Mouse (Mus musculus) hindbrain, embryonic 15.5 days (tissue): ENCODE data around the gene Haus4. TPM values are rescaled to one million over a fixed set of nuclear protein-coding genes. Genes with fewer than 3 reads are reported as not detected.

Source experiments
- ATAC-seq: fragments of 200-750 bp; cut with Nextera tagmentation; 2 replicates; pipeline ENCODE4 v1.8.0; 2017; ENCODE audit warnings: low read depth, moderate number of reproducible peaks, moderate TSS enrichment; ENCODE audit not compliant: low FRiP score
- H3K27ac ChIP-seq: fragments of 300-500 bp; sonication (generic); replicated peaks from 2 replicates; pipeline ENCODE4 v1.5.1; 2015; ENCODE audit warnings: mild to moderate bottlenecking, inconsistent platforms
- H3K27me3 ChIP-seq: fragments of 300-500 bp; sonication (generic); 2 replicates; pipeline ENCODE4 v1.6.1; 2015; ENCODE audit warnings: control low read depth, inconsistent platforms
- H3K36me3 ChIP-seq: fragments of 300-500 bp; sonication (generic); 2 replicates; pipeline ENCODE4 v1.6.1; 2015; ENCODE audit warnings: control low read depth, inconsistent platforms
- H3K4me1 ChIP-seq: fragments of 300-500 bp; sonication (generic); replicated peaks from 2 replicates; pipeline ENCODE4 v1.6.1; 2015; ENCODE audit warnings: control low read depth, inconsistent platforms
- H3K4me2 ChIP-seq: fragments of 300-500 bp; sonication (generic); 2 replicates; pipeline ENCODE4 v1.6.1; 2015; ENCODE audit warnings: moderate library complexity, mild to moderate bottlenecking, inconsistent platforms
- H3K4me3 ChIP-seq: fragments of 300-500 bp; sonication (generic); 2 replicates; pipeline ENCODE4 v1.5.1; 2015; ENCODE audit warnings: mild to moderate bottlenecking, inconsistent platforms
- H3K9ac ChIP-seq: fragments of 300-500 bp; sonication (generic); 2 replicates; pipeline ENCODE4 v1.6.1; 2015; ENCODE audit warnings: inconsistent platforms
- H3K9me3 ChIP-seq: fragments of 300-500 bp; sonication (generic); 2 replicates; pipeline ENCODE4 v1.6.1; 2016; ENCODE audit warnings: control low read depth, inconsistent platforms
- WGBS: fragments of 180-500 bp; shearing (Covaris S2); methylation state at CpG from one replicate; pipeline ENCODE4 v1.1.7; 2015; 5-methylcytosine and 5-hydroxymethylcytosine counted together
- polyA plus RNA-seq: library from polyadenylated mRNA; unstranded; fragments of >200 nt; fragmentation: Nextera tagmentation; extraction: Ambion mirVana; gene quantifications from 2 replicates; pipeline ENCODE4 v1.2.1, GENCODE M21; 2015

The Haus4 gene
- polyA plus RNA-seq, 1 experiment from 2014 or later, result 19.0 TPM

DNA sequence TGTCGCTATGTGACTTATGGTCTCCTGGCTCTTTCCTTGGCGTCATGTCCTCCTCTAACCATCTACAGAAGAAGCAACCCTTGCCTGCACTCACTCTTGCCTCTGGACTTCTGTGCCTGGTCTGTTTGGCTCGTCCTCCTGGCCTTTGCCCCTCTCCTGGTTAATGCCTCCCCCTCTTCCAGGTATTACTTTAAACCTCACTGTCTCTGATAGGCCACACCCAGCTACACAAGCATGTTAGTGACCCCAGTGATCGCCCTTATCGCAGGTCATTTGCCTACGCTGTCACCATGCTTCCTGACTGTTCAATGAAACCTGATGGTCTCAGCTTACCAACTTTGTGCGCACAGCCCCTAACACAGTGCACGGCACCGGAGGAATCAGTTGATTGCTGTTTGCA lies 28.1 kb upstream of the Haus4 start:
- no peak for ATAC-seq
- 0 out of 2 replicates have a peak, but pooled peaks cover 8% of the 10 kb centered on the region for H3K36me3 ChIP-seq
- no peak overlapping the region for H3K9ac ChIP-seq
- H3K4me1 ChIP-seq, result peaks cover 10% of the 10 kb centered on the region
- peaks cover 5% of the 10 kb centered on the region; the same call in 1 of the 2 replicates for H3K27me3 ChIP-seq
- no peak overlapping the region for H3K4me3 ChIP-seq
- WGBS, result 95% methylated on average over 9 of the region's 9 CpGs
- H3K9me3 ChIP-seq, result no peaks in the 10 kb centered on the region
- H3K4me2 ChIP-seq, result no peak overlapping the region
- H3K27ac ChIP-seq, result no peak overlapping the region

DNA sequence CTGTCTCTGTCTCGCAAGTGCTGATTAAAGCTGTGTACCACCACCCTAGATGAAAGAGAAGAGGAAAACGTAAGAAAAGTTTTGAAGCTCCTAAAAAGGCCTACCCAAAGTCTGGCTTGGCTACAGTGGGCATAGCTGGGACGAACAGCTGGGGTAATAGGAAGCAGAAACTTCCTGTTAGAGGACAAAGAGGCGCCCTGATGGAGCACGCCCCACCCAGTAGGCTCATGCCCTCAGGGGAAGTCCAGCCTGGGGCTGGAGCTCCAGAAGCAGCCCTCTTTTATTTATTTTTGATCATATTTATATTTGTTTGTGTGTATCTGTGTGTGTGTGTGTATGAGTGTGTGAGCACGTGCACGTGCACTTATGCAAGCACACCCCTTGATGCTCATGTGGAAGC lies 25.2 kb upstream of the Haus4 start:
- ATAC-seq, result no peak
- Histone ChIP-seq H3K9me3 (no peaks in the 10 kb centered on the region), H3K27ac (no peak overlapping the region)

DNA sequence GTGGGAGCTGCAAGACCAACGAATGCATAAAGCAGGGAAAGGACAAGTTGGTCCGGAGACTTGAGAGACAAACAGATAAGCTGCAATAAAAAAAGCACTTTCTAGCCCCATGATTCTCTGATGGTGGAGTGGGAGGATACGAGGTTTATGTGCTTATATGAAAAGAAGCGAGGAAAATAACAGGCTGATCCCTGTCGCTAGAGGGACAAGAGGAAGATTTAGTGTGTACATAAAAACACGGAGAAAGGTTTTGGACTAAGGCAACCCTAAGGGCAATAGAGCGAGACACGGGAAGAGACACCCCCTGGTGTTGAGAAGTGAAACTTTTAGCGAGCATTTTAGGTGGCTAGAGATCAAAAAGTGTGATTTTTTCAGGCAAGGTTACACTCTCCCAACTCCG lies 23.6 kb upstream of the Haus4 start:
- peak overlapping the region; percentile 81 for H3K4me2 ChIP-seq
- peak; percentile 21; the same call in 1 of the 2 replicates for ATAC-seq

More for the DNA sequence above, 25.2 kb upstream of the Haus4 start:
- Histone ChIP-seq H3K9ac (no peak overlapping the region), H3K4me3 (no peak overlapping the region), H3K36me3 (0 out of 2 replicates have a peak, but pooled peaks cover 7% of the 10 kb centered on the region), H3K27me3 (peaks cover 17% of the 10 kb centered on the region), H3K4me1 (peaks cover 33% of the 10 kb centered on the region), H3K4me2 (no peak overlapping the region)
- WGBS, result 88% methylated on average over 7 of the region's 7 CpGs

DNA sequence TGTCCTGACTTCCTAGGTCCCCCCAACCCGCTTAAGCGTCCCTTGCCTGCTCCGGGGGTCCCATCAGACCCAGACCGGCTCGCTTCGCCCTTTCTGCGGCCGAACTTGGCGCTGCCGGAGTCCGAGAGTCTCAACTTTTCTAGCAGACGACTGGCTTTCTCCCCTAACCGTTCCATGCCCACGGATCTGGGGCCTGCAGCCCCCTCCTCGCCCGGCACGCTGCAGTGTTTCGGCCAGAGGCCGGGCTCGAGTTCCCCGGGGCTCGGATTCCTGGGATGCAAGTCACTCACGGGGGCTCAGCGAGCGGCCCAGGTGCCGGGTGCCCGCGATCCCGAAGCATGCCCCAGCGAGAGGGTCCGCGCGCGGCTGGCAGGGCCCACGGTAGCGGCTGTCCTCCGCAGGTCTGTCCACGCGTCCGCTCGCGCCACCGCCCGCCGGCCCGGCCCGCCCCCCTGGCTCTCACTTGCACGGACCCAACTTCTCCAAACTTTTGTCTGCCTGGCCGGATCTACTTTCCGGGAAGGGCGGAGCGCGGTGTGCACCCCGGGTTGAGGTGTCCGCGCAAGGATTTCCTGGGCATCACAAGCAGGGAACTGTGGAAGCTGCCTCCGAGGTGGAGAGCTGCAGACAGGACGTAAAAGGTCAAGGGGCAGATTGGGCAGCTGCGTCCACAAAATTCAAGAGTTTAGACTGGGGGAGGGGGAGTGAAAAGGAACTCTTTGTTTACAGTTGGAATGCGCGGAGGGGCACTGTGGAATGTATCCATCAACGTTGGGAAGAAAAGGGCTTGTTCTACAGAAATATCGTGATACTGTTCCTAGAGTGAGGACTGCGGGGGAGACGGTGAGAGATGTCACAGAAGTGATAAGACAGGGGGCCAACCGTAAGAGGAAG lies 22.9 kb upstream of the Haus4 start, which contains the start of gene Ajuba:
Gene Ajuba, minus strand, starts transcription at position 470 of the 894 bp plus-strand sequence.
- Histone ChIP-seq H3K4me3 (peak within 1 kb of the TSS; percentile 51), H3K4me2 (peak within 1 kb of the TSS; percentile 81), H3K27ac (peak within 1 kb of the TSS; percentile 73), H3K27me3 (peaks cover 34% of the 10 kb centered on the region), H3K36me3 (no peaks in the 10 kb centered on the region), H3K9me3 (no peaks in the 10 kb centered on the region), H3K9ac (peak within 1 kb of the TSS; percentile 49), H3K4me1 (peaks cover 55% of the 10 kb centered on the region)
- WGBS, result under 1% methylated on average over 59 of the region's 66 CpGs
- ATAC-seq, result peak; percentile 78

More for the DNA sequence above, 23.6 kb upstream of the Haus4 start:
- H3K4me3 ChIP-seq, result peak overlapping the region; percentile 51
- peaks cover 32% of the 10 kb centered on the region for H3K27me3 ChIP-seq
- peak overlapping the region; percentile 20; the same call in 1 of the 2 replicates for H3K9ac ChIP-seq
- peak overlapping the region; percentile 73 for H3K27ac ChIP-seq
- H3K36me3 ChIP-seq, result no peaks in the 10 kb centered on the region
- H3K4me1 ChIP-seq, result peaks cover 48% of the 10 kb centered on the region
- no peaks in the 10 kb centered on the region for H3K9me3 ChIP-seq
- WGBS, result 1% methylated on average over 10 of the region's 10 CpGs

DNA sequence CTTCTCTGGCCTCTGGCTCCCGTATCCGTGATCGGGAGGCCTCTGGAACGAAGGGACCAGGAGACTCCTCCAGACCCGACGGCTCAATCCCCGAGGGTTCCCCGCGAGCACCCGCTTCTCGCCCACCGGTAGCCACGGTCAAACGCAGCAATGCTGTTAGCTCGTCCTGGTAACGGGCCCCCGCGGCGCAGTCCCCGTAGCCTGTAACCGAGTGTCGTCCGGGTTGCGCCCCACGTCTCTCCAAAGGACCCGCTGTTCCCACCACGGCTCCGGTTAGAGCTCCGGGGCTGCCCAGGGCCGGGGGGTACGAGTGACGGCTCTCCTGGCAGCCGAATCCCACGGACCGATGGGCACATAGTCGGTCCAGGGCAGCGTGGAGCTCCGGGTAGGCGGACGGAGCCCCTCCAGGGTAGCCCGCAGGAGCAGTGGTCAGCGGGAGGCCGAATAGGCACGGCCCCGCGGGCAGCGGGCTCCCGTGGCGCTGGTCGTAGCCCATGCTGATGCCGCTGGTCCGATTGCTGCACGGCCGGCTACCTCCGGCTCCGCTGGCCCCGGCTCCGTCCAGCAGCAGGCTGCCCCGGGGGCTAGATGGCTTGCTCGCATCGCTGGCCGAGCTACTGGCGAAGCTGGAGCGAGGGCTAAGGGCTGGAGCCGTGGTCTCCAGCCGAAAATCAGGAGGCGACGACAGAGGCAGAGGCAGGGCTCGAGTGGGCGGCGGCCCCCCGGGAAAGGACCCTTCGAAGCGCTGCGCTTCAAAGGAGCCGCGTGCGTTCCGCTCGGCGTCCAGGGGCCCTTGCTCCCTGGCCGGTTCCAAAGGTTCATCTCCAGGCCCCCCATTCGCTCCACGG lies 22.0 kb upstream of the Haus4 start:
- Histone ChIP-seq H3K9me3 (no peaks in the 10 kb centered on the region), H3K4me2 (peak overlapping the region; percentile 81), H3K27me3 (peaks cover 34% of the 10 kb centered on the region), H3K4me3 (peak overlapping the region; percentile 51), H3K9ac (peak overlapping the region; percentile 49), H3K4me1 (peaks cover 55% of the 10 kb centered on the region), H3K36me3 (no peaks in the 10 kb centered on the region), H3K27ac (peak overlapping the region; percentile 73)
- under 1% methylated on average over 81 of the region's 84 CpGs for WGBS
- ATAC-seq, result no peak

DNA sequence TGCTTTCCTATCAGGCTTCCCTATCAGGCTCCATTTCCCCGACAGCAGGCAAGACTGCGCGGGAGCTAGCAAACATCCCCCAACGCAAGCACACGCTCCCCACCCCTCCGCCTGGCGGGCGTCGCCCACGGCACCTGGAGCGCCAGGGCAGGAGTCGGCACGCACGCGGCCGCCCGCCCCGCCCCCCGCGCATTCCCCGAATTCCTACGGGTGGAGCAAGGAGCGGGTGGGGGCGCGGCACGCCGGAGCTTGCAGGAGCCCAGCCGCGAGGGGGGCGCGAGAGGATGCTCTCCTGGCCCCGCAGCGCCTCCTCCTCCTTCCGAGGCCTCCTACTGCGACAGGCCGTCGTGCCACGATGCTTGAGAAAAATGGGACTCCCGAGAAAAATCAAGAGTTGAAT lies 21.2 kb upstream of the Haus4 start:
- Histone ChIP-seq H3K4me2 (peak overlapping the region; percentile 81), H3K9ac (peak overlapping the region; percentile 5; the same call in 1 of the 2 replicates), H3K4me1 (peaks cover 55% of the 10 kb centered on the region), H3K9me3 (no peaks in the 10 kb centered on the region), H3K27me3 (peaks cover 34% of the 10 kb centered on the region), H3K36me3 (no peaks in the 10 kb centered on the region), H3K4me3 (peak overlapping the region; percentile 51), H3K27ac (no peak overlapping the region)
- WGBS, result under 1% methylated on average over 39 of the region's 39 CpGs
- ATAC-seq, result no peak

DNA sequence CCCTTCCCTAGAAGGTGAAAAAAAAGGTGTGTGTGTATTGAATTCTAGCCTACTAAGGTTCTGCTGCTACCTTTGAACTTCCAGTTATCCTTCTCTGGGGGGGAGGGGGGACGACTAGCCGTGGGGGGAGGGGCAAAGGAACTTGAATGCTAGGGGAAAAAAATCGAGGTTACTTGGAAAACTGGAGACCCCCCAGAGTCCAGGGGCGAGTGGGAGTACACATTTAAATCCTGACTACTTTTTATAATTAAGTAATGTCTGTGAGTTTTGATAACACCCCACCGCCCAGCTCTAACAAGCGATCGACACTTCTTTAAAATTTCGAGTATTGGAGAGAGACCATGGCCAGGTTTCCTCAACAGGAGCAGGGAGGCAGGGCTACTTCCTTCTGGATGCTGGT lies 20.6 kb upstream of the Haus4 start:
- Histone ChIP-seq H3K9me3 (no peaks in the 10 kb centered on the region), H3K27me3 (peaks cover 34% of the 10 kb centered on the region), H3K27ac (no peak overlapping the region), H3K9ac (peak overlapping the region; percentile 5; the same call in 1 of the 2 replicates), H3K4me1 (peaks cover 56% of the 10 kb centered on the region), H3K4me3 (peak overlapping the region; percentile 51), H3K36me3 (no peaks in the 10 kb centered on the region), H3K4me2 (peak overlapping the region; percentile 81)
- 6% methylated on average over 8 of the region's 8 CpGs for WGBS
- no peak for ATAC-seq

DNA sequence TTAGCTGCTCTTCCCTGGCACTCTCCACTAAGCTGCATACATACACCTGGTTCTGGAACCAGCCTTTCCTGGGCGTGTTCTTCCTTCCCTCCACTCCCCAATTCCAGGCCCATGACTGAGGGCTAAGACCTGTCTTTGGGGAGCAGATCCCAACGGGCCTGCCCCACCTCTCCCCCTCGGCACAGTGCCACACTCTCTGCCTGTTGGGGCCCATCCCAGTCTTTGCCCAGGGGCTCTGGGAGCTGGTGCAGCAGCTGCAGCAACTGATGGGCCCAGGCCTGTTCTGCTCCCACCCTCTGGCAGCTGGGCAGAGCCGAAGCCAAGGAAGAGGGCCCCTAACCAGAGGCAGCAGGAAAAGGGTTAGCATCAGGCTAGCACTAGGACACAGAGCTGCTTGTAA lies 19.8 kb upstream of the Haus4 start:
- Histone ChIP-seq H3K9me3 (no peaks in the 10 kb centered on the region), H3K4me1 (peaks cover 62% of the 10 kb centered on the region), H3K4me3 (peak overlapping the region; percentile 12), H3K27me3 (peaks cover 33% of the 10 kb centered on the region), H3K36me3 (no peaks in the 10 kb centered on the region), H3K27ac (no peak overlapping the region), H3K4me2 (peak overlapping the region; percentile 81), H3K9ac (no peak overlapping the region)
- WGBS, result 9% methylated on average over 4 of the region's 4 CpGs
- no peak for ATAC-seq

DNA sequence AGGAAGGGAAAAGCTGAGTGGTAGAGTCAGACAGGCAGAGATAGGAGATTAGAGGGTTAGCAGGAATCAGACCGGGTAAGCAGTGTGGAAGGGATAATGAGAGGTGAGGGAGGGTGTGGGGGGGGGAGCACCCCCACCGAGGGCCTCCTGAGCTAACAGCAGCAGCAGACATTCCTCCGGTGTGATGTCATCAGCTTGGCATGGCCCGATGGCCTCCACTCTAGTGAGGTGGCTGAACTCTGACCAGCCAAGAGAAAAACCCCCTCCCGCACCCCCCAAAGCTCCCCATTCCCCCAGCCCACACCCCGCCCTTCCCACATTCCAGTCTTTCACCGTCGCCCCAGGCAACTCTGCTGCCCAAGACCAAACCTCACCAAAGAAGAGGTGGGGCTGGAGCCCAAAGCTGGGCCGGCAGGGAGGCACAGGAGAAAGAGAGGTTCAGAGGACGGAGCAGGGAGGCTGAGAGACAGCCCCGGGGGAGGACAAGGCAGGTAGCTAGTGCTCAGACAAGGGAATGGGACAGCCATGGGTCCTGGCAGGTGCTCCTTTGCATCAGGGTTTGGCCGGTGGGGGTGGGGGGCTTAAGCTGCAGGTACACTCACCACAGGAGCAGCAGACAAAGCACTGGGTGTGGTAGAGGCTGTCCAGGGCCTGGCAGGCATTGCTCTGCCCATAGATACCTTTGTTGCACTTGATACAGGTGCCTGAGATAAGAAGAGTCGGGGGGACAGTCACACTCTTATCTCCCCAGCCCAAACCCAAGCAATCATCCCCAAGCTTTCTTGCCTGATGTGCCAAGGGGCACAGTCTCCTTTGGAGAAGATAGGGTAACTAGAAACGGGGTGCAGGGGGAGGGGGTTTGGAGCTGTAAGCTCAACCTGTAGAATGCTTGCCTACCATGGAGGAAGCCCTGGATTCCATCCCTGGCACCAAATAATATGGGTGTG lies 18.6 kb upstream of the Haus4 start:
- Histone ChIP-seq H3K27ac (0 out of 2 replicates have a peak overlapping the region, but pooled peaks have one; percentile 30), H3K9me3 (no peaks in the 10 kb centered on the region), H3K4me2 (peak overlapping the region; percentile 81), H3K27me3 (peaks cover 29% of the 10 kb centered on the region), H3K36me3 (no peaks in the 10 kb centered on the region), H3K4me3 (no peak overlapping the region), H3K9ac (no peak overlapping the region), H3K4me1 (peaks cover 55% of the 10 kb centered on the region)
- ATAC-seq, result no peak
- 8% methylated on average over 14 of the region's 14 CpGs for WGBS

DNA sequence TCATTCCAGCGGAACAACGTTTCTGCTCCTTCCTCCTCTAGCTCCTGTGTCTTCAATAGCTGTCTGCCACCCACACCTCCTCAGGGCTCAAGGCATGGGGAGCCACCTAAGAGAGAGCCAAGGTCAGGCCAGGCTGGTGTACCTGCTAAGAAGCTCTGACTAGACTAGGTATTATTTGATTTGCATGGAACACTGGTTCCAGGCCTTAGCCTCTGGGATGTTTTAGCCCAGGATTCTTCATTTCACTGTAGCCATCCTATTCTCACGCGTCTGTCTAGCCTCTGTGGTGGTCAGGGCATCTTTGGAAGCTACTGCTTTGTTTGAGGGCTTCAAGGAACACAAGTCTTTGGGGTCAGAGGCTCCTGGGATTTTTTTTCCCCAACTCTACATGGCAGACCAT lies 17.7 kb upstream of the Haus4 start:
- Histone ChIP-seq H3K4me2 (no peak overlapping the region), H3K4me1 (peaks cover 50% of the 10 kb centered on the region), H3K36me3 (no peaks in the 10 kb centered on the region), H3K27ac (0 out of 2 replicates have a peak overlapping the region, but pooled peaks have one; percentile 30), H3K9me3 (no peaks in the 10 kb centered on the region), H3K27me3 (peaks cover 27% of the 10 kb centered on the region), H3K4me3 (no peak overlapping the region), H3K9ac (no peak overlapping the region)
- WGBS, result 48% methylated on average over 4 of the region's 4 CpGs
- no peak for ATAC-seq
